ENCODE assay signal across 9 mouse cellular contexts in genomic region chr10:76931122-76931521, GRCm38 (mm10). TPM values are rescaled to one million over a fixed set of nuclear protein-coding genes. Genes with fewer than 3 reads are reported as not detected.
A peak's percentile ranks its signal among the peaks of the same experiment; 100 is the strongest.
DNase-seq lines count a peak whose midpoint lies in the region; ATAC-seq and TF ChIP-seq lines count a peak whose summit lies in the region.
"Had no signal": no experiment of that assay in that cellular context is flagged by ENCODE, and none has a peak within 500 bp of the region (broad histone marks: within the 10 kb centered on the region; RNA-seq: fewer than 3 reads in every experiment).

No protein-coding gene starts in this region.

- no peaks in the 10 kb centered on the region for H3K9me3 ChIP-seq in heart, embryonic 10.5 days
- H3K9me3 ChIP-seq: limb, embryonic 15.5 days had no signal

- TF ChIP-seq CTCF in Patski (IDR thresholded peaks at IDR 0.05) = no peak

- 83% methylated on average over 6 of the region's 6 CpGs for WGBS in heart, embryonic 10.5 days

- POLR2A ChIA-PET in Patski (lab: Charles Lee) = no interaction called here

- H3K4me1 ChIP-seq in heart, embryonic 10.5 days = no peaks in the 10 kb centered on the region

- in situ Hi-C loops in Patski (cut with MboI; ENCODE audit: low pct_unique_long_range_greater_than_20kb) = no loop called here

- DNase-seq in heart, adult 11 months = peak; percentile 91
- DNase-seq in heart, embryonic 10.5 days (ENCODE audit: low spot score) = no peak
- DNase-seq in Patski (ENCODE audit: low read depth, low spot score) = peak; percentile 84
- DNase-seq in fibroblast of lung, adult 2 months (ENCODE audit: low read depth) = peak; percentile 92
- DNase-seq in layer of hippocampus, adult 18-20 months (ENCODE audit: low spot score in 2 of 2) = peak; percentile 40 to 69
- no peak for DNase-seq in retina, postnatal 1 day
- no peak for DNase-seq in left cerebral cortex, adult 11 months (ENCODE audit: low spot score)
- DNase-seq in right cerebral cortex, postnatal 36 days (ENCODE audit: low spot score in 2 of 2) = no peak

- H3K27me3 ChIP-seq in heart, embryonic 10.5 days (ENCODE audit: insufficient read depth, poor library complexity, severe bottlenecking) = no peaks in the 10 kb centered on the region
- no peaks in the 10 kb centered on the region for H3K27me3 ChIP-seq in Patski
- H3K27me3 ChIP-seq: limb, embryonic 15.5 days had no signal

- no peak overlapping the region for H3K4me3 ChIP-seq in heart, embryonic 10.5 days
- H3K4me3 ChIP-seq: limb, embryonic 15.5 days had no signal

- H3K36me3 ChIP-seq in heart, embryonic 10.5 days = no peaks in the 10 kb centered on the region
- H3K36me3 ChIP-seq: limb, embryonic 15.5 days had no signal

- CTCF ChIA-PET in Patski (lab: Charles Lee) = interaction anchor here (1.4 to 1.6 kb wide), 2 partner anchors 14 to 30 kb away, joined by 3 to 5 read pairs; no protein-coding TSS in a partner anchor

- ATAC-seq in Patski = peak; percentile 80

- no peak overlapping the region for H3K27ac ChIP-seq in heart, embryonic 10.5 days
- H3K27ac ChIP-seq: limb, embryonic 15.5 days had no signal

RNA-seq across cellular contexts. Expression of gene Pcbp3, which starts 30.6 kb away (rescaled TPM):
- polyA plus RNA-seq in heart, embryonic 10.5 days (2016; fragmentation: Nextera tagmentation; extraction: Ambion mirVana) = 14.3 and 23.2 TPM in 2 replicates
- 31.4 TPM for polyA plus RNA-seq in Patski (2021)
- total RNA-seq in layer of hippocampus, adult 18-20 months (2021) = 10 to 100 TPM; 64.6 to 66.0 TPM

Comparison
In these comparisons a context has a peak if more than half of its experiments do, and no peak if none do; other contexts are left out.
1. DNase-seq: peak in heart, adult 11 months (single experiment), Patski (single experiment), fibroblast of lung, adult 2 months (single experiment) and layer of hippocampus, adult 18-20 months (2 of 2); none in heart, embryonic 10.5 days (single experiment), retina, postnatal 1 day (single experiment), left cerebral cortex, adult 11 months (single experiment) and right cerebral cortex, postnatal 36 days (0 of 2).